Mouse (Mus musculus) lung, postnatal 25 days (tissue): ENCODE measurements around the gene Vwa3a.
"Not testable (repeated sequence)": the region's sequence is repeated elsewhere in the genome, so short reads cannot be mapped to it uniquely, and the experiment has no call there.

ENCODE experiments used
- DNase-seq: peaks from one replicate; pipeline ENCODE4 v3.0.0; 2022; ENCODE audit warnings: low spot score

The Vwa3a gene

GRCm38 (mm10) chr7:120739018-120739417, at the start of gene Vwa3a:
Gene Vwa3a, plus strand, starts transcription at chr7:120739318.
- DNase-seq = no peak

DNA sequence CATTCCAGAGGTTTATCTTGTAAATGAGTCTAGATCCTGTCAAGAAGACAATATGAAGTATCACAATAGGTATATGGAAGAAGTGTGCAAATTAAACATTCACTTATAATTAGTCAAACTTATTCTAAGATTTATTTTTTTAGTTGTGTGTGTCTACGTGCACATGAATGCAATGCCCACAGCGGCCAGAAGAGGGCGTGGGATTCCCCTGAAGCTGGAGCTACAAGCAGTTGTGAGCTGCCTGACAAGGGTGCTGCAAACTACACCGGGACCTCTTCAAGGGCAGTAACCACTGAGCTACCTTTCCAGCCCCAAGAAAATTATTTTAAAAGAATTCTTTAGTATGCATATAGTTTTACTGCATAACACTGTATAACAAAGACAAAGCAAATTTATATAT, 48.5 kb upstream of the Vwa3a start:
- no peak for DNase-seq

DNA sequence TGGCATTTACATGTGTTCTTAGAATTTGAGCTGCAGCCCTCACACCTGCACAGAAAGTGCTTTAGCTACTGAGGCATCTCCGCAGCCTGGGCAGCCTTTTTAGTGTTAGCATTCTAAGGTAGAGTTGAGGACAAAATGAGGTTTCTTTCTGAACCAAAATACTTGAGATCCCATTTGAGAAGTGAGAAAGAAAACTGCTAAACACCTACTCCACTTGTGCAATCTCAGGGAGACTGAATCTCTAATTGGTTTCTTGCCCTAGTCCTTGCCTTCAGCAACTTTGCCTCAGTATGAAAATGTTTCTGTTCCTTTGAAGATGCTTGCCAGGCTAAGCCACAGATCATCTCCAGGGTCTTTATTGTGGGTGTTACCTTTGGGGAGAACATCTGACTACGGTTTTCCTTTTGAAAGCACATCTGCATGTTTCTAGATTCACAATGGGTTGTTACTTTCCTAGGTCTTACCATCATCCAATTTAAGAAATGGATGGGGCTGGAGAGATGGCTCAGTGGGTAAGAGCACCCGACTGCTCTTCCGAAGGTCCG, 45.2 kb upstream of the Vwa3a start:
- no peak for DNase-seq

DNA sequence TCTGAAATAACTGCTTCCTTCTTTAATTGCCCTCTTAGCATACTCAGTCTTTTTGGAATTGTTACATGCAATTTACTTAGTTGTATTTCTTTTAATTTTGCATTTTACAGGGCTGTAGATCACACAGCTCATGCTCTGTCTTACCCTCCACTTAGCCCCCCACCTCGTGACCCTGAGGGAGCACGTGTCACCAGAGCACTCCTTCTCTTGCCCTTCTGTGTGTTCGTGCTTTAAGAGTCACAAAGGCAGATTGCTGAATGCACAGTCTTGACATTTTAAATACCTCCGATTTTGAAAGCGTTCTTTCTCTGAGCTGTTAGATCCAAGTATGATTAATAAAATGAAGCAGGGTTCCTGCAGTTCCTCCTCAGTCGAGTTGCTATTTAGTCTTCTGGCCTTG, 43.9 kb upstream of the Vwa3a start:
- no peak for DNase-seq

DNA sequence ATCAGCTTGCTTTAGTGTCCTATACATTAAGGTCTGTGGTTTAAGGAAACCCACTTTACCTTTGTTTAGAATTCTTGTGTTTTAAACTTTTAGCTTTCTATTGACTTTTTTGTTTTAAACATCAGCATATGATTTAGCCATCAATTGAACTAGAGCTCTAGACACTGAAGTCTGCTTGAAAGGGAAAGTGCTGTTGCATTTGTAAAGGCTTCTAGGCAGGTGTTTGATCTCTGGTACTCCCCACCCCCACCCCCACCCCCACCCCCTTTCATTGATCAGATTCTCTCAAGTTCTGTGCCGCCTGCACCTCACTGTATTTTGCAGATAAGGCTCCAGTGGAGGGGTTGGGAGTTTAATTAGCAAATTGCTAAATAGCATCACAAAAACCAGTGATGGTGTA, 43.5 kb upstream of the Vwa3a start:
- DNase-seq = no peak

GRCm38 (mm10) chr7:120696331-120696730, 42.8 kb upstream of the Vwa3a start:
- DNase-seq = no peak

- no peak for DNase-seq
Measured at GRCm38 (mm10) chr7:120699586-120699985, 39.5 kb upstream of the Vwa3a start.

DNA sequence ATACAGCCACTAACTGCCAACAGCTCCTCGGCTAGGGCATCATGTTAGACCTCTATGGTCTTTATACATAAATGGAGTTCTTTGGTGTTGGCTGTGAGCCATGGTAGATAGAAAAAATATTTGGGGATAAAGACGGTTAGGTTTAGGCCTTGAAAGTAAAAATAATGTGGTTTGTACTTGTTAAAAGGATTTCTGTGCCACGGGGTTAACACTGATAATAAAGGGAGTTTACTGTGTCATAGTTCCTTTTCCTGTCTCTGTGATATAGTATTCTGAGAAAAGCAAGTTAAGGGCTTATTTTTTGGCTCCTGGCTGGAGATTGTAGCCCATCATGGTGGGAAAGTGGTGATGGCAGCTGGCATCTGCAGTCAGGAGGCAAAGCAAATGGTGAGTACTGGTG, 35.2 kb upstream of the Vwa3a start:
- DNase-seq = no peak

DNA sequence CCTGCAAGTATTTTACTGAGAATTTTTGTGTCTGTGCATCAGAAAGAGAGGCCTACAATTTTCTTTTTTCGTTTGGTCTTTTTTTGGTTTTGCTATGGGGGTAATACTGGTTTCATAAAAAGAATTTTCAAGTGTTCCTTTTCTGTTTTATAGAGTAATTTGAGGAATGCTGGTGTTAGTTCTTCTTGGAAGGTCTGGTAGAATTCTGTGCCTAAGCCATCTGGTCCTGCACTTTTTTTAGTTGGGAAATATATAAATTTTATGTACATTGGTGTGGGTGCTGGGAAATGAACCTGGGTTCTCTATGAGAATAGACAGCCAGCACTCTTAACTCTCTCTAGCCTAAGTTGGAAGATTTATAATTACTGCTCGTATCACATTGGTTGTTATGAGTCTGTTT, 27.0 kb upstream of the Vwa3a start:
- no peak for DNase-seq

- DNase-seq = no peak
Measured at GRCm38 (mm10) chr7:120713225-120713624, 25.9 kb upstream of the Vwa3a start.

GRCm38 (mm10) chr7:120713951-120714350, 25.2 kb upstream of the Vwa3a start:
- not testable (repeated sequence) for DNase-seq

GRCm38 (mm10) chr7:120717261-120717660, 21.9 kb upstream of the Vwa3a start:
- DNase-seq = no peak

GRCm38 (mm10) chr7:120721051-120721450, 18.1 kb upstream of the Vwa3a start:
- DNase-seq = no peak

- no peak for DNase-seq
Measured at GRCm38 (mm10) chr7:120721456-120721855, 17.7 kb upstream of the Vwa3a start.

DNA sequence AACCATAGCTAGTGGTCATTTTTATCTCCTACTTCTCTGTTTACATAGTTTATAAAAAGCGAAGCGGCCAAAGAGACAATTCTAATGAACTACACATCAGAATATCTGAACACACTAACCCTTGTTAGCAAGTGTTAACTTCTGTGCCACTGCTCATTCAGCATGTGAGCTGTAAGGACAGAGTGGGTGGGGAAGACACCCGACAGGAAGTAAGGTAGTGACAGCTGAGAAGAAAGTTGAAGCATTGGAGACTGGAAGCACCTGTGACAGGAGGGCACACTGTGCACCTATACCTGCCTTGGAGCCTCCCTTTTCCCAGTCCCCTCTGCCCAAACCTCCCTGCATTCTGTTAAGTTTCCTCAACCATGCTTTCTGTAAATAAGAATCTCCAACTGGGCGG, 17.1 kb upstream of the Vwa3a start:
- DNase-seq = no peak

- DNase-seq = no peak
Measured at GRCm38 (mm10) chr7:120722839-120723278, 16.3 kb upstream of the Vwa3a start.

DNA sequence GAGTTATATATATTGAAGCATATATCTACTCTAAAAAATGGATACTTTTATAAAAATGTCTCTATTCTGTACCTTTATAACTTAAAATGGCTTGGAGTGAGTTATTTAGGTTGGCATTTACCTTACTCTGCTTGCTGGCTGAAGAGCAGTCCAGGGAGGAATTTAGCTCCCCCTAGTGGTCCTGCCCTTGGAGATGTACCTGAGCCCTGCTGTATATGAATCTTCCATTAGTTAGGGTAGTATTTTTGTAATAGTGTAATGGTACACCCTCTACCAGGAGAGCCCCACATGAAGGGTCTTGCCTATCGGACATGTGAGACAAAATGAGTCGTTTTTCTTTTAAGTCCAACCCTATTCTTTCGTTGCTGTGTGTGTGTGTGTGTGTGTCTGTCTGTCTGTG, 11.5 kb upstream of the Vwa3a start:
- peak; percentile 55 for DNase-seq

- DNase-seq = no peak
Measured at GRCm38 (mm10) chr7:120729635-120730034, 9.5 kb upstream of the Vwa3a start.

DNA sequence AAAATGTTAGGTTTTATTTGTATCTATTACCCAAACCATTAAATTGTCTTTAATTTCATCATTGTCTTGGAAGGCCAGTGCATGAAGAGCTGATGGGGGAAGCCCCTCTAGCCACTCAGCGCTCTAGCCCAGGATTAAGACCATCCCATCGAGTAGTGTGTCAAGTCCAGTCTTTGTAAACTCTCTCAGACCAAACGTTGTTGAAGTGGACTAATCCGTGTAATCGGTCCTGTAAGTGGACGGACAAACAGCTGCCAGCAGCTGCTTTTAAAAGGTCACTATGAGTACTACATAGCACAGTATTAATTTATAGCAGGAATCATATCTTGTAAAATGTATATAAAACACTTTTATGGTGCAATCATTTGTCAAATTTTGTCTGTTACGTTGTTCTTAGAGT, 6.2 kb upstream of the Vwa3a start:
- no peak for DNase-seq

DNA sequence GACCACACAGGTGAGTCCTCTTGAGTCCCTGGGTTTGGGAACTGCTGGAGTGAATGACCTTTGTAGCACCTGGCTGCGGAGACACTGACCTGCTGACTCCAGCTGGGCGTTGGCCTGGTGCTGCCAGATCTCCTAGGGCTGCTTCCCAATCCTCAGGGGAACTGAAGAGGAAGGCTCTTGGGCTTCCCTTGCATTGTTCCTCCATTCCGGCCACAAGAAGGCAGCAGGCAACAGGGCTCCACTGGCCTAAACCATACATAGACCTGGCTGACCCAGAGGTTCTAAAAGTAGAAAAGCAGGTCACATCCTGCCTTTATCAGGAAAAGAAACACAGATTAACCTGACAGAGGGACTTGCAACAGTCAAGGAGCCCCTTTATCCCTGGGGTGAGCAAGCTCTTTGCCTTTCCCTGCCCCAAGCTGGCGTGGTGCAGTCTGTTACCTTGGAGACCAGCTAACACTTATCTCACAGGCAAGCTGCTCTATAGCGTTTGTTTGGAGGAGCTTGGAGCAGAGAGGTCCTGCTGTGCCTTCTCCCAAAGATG, 512 bp downstream of the Vwa3a start:
- no peak for DNase-seq

DNA sequence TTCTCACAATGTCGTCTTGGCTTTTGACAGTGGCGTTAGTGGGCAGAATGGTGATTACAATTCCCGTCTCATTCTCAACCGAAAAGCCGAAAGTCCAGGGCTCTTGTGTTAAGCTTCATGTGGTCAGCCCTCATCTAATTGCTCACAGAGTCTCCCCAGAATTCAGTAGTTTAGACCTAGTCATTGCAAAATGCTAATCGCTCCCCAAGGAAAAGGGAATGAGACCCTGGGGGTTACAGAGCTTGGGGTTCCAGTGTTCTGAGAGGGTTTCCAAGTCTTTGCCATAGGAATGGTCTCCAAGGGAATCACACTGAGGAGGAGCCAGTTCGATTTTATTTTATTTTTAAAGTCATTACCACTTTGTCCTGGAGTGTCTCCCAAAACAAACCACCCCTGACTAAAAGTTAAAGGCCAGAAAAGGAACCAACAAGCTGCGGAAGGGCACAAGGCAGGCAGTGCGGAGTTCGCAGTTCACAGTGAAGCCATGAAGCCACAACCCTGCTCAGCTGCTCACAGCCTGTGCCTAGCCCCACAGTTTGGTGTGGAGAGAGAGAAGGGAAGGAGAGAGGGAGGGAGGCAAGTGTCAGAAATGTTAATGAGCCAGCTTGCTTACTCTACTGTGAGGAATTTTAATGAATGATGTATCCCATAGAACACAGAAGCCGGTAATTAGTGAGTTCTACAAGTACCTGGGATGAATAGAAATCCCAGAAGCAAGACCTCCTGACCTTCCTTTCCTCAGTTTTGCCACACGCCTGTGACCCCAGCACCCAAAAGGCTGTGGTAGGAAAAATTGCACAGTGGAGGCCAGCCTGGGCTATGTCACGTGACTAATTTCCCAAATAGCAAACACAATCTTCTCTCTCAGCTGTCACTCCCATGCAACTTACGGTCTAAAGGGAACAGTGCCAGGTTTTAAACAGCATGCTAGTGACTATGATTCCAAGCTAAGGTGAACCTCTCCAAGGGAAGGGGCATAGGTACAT, 4.5 kb downstream of the Vwa3a start:
- no peak for DNase-seq

GRCm38 (mm10) chr7:120744606-120745005, 5.5 kb downstream of the Vwa3a start:
- DNase-seq = no peak

DNA sequence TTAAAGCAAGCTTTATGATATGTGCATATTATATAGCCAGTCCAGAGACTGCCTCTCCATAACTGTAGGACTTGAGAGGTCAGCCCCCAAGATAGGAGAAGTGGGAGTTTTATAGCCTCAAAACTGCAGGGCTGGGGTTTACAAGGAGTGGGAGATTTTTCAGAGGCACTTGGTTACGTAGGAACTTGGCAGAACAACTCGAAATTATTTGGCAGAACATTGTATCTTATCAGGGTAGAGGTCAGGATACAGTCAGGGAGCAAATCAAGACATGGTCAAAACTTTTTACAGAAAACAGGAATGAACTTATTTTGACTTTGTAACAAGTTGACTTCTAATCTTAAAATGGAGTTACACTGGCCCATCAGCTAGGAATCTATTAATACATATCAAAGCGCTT, 6.9 kb downstream of the Vwa3a start:
- DNase-seq = peak; percentile 71
